Mouse (Mus musculus) heart, embryonic 16.5 days (tissue): Measurements from ENCODE around the gene Dennd6a. TPM values are rescaled to one million over a fixed set of nuclear protein-coding genes. Genes with fewer than 3 reads are reported as not detected.

ENCODE experiments used
- ATAC-seq: fragments of 200-750 bp; cut with Nextera tagmentation; replicated peaks from 2 replicates; pipeline ENCODE4 v1.8.0; 2017; ENCODE audit warnings: moderate number of reproducible peaks; ENCODE audit not compliant: insufficient read depth, low FRiP score; ENCODE audit errors: extremely low read depth
- H3K27ac ChIP-seq: fragments of 300-500 bp; sonication (generic); 2 replicates; pipeline ENCODE4 v1.5.1; 2014; ENCODE audit warnings: mild to moderate bottlenecking, low read length, control low read depth, moderate library complexity
- H3K27me3 ChIP-seq: fragments of 300-500 bp; sonication (generic); 2 replicates; pipeline ENCODE4 v1.6.1; 2014; ENCODE audit warnings: low read length, mixed read lengths; ENCODE audit not compliant: control insufficient read depth, insufficient read depth
- H3K36me3 ChIP-seq: fragments of 300-500 bp; sonication (generic); 2 replicates; pipeline ENCODE4 v1.6.1; 2014; ENCODE audit not compliant: control insufficient read depth, insufficient read depth
- H3K4me1 ChIP-seq: fragments of 300-500 bp; sonication (generic); 2 replicates; pipeline ENCODE4 v1.6.1; 2014; ENCODE audit warnings: low read length, mixed read lengths; ENCODE audit not compliant: control insufficient read depth, insufficient read depth
- H3K4me2 ChIP-seq: fragments of 300-500 bp; sonication (generic); 2 replicates; pipeline ENCODE4 v1.6.1; 2014; ENCODE audit warnings: low read depth, mild to moderate bottlenecking, control low read depth, low read length
- H3K4me3 ChIP-seq: fragments of 300-500 bp; sonication (generic); 2 replicates; pipeline ENCODE4 v1.5.1; 2014; ENCODE audit warnings: mild to moderate bottlenecking, control low read depth, low read length
- H3K9ac ChIP-seq: fragments of 300-500 bp; sonication (generic); 2 replicates; pipeline ENCODE4 v1.6.1; 2014; ENCODE audit warnings: low read length, control low read depth
- H3K9me3 ChIP-seq: fragments of 300-500 bp; sonication (generic); replicated peaks from 2 replicates; pipeline ENCODE4 v1.6.1; 2016; ENCODE audit warnings: low read length; ENCODE audit not compliant: control insufficient read depth
- WGBS: fragments of 180-500 bp; shearing (Covaris S2); extraction: QIAGEN DNeasy Blood & Tissue Kit; methylation state at CpG from one replicate; pipeline ENCODE4 v1.1.7; 2014; 5-methylcytosine and 5-hydroxymethylcytosine counted together
- polyA plus RNA-seq: library from polyadenylated mRNA; unstranded; fragments of >200 nt; fragmentation: Nextera tagmentation; extraction: Ambion mirVana; gene quantifications from 2 replicates; pipeline ENCODE4 v1.2.1, GENCODE M21; 2015

The Dennd6a gene
- polyA plus RNA-seq, 1 experiment from 2014 or later, result 21.3 TPM

GRCm38 (mm10) chr14:26647811-26648210, 74.2 kb downstream of the Dennd6a start:
- WGBS, result 51% methylated on average over 2 of the region's 2 CpGs
- Histone ChIP-seq H3K27me3 (no peaks in the 10 kb centered on the region), H3K4me2 (no peak overlapping the region), H3K4me3 (no peak overlapping the region), H3K9me3 (no peaks in the 10 kb centered on the region), H3K9ac (no peak overlapping the region), H3K4me1 (peaks cover 21% of the 10 kb centered on the region), H3K27ac (no peak overlapping the region), H3K36me3 (peaks cover 8% of the 10 kb centered on the region)
- ATAC-seq, result no peak

GRCm38 (mm10) chr14:26651901-26652300, 78.2 kb downstream of the Dennd6a start:
- ATAC-seq, result no peak
- Histone ChIP-seq H3K4me2 (no peak overlapping the region), H3K27ac (no peak overlapping the region), H3K4me1 (peaks cover 6% of the 10 kb centered on the region; the same call in 1 of the 2 replicates), H3K4me3 (no peak overlapping the region), H3K27me3 (no peaks in the 10 kb centered on the region), H3K9me3 (no peaks in the 10 kb centered on the region), H3K9ac (no peak overlapping the region), H3K36me3 (peaks cover 32% of the 10 kb centered on the region)

- H3K4me2 ChIP-seq, result no peak overlapping the region
- H3K4me3 ChIP-seq, result no peak overlapping the region
- peaks cover 30% of the 10 kb centered on the region for H3K36me3 ChIP-seq
- H3K9ac ChIP-seq, result no peak overlapping the region
- ATAC-seq, result no peak
- no peaks in the 10 kb centered on the region for H3K27me3 ChIP-seq
- H3K4me1 ChIP-seq, result no peaks in the 10 kb centered on the region
- no peak overlapping the region for H3K27ac ChIP-seq
- H3K9me3 ChIP-seq, result no peaks in the 10 kb centered on the region
Observed at GRCm38 (mm10) chr14:26658178-26658577, 84.5 kb downstream of the Dennd6a start.

DNA sequence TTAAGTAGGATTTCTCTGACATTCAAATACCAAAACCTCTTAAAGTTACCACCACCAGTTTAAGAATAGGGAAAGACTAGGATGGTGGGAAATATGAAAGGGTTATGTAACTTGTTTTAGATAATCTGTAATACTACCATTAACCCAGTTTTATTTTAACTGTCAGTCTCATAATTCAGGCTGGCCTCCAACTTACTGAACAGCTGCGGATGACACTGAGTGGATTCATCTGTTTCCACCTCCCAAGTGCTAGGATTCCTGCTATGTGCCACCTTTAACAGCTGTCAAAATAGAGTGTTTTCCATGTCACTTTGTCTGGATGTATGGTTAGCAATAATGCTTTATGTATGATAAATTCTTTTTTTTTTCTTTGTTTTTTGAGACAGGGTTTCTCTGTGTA, 86.6 kb downstream of the Dennd6a start:
- no peak overlapping the region for H3K4me3 ChIP-seq
- no peaks in the 10 kb centered on the region for H3K9me3 ChIP-seq
- no peaks in the 10 kb centered on the region for H3K4me1 ChIP-seq
- peaks cover 22% of the 10 kb centered on the region for H3K36me3 ChIP-seq
- whole genome bisulfite sequencing, result 90% methylated on average over 1 of the region's 1 CpGs
- no peak overlapping the region for H3K4me2 ChIP-seq
- no peak overlapping the region for H3K27ac ChIP-seq
- H3K9ac ChIP-seq, result no peak overlapping the region
- no peaks in the 10 kb centered on the region for H3K27me3 ChIP-seq
- no peak for ATAC-seq

DNA sequence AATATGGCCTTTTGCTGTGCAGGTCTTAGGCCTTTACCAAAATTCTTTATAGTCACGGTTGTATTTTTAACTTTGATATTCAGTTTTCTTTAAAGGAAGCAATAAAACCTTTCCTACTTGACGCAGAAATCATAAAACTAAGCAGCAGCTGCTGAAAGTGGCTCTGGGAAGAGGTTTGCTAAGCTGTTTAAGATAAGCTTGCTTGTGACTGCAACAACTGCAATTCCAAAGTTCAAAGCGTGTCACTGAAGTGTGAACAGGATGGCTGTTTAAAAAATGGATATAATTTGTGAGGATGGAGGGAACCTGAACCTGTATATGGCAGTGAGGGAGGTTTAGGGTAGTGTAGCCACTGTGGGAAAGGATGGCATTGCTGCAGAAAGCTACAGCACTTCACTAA, 88.4 kb downstream of the Dennd6a start:
- H3K9ac ChIP-seq, result no peak overlapping the region
- H3K27me3 ChIP-seq, result no peaks in the 10 kb centered on the region
- H3K9me3 ChIP-seq, result no peaks in the 10 kb centered on the region
- H3K4me2 ChIP-seq, result no peak overlapping the region
- H3K4me1 ChIP-seq, result peaks cover 4% of the 10 kb centered on the region
- WGBS, result 51% methylated on average over 3 of the region's 3 CpGs
- H3K4me3 ChIP-seq, result no peak overlapping the region
- H3K36me3 ChIP-seq, result peaks cover 15% of the 10 kb centered on the region
- H3K27ac ChIP-seq, result no peak overlapping the region
- no peak for ATAC-seq

- Histone ChIP-seq H3K27ac (no peak overlapping the region), H3K27me3 (no peaks in the 10 kb centered on the region), H3K4me2 (no peak overlapping the region), H3K4me1 (peaks cover 6% of the 10 kb centered on the region), H3K4me3 (no peak overlapping the region), H3K36me3 (peaks cover 11% of the 10 kb centered on the region), H3K9ac (no peak overlapping the region), H3K9me3 (no peaks in the 10 kb centered on the region)
- WGBS, result 66% methylated on average over 2 of the region's 2 CpGs
- no peak for ATAC-seq
Observed at GRCm38 (mm10) chr14:26662488-26662887, 88.8 kb downstream of the Dennd6a start.

GRCm38 (mm10) chr14:26663851-26664250, 90.2 kb downstream of the Dennd6a start:
- H3K27me3 ChIP-seq, result no peaks in the 10 kb centered on the region
- H3K36me3 ChIP-seq, result peaks cover 9% of the 10 kb centered on the region
- ATAC-seq, result no peak
- H3K4me3 ChIP-seq, result no peak overlapping the region
- H3K4me1 ChIP-seq, result peaks cover 12% of the 10 kb centered on the region
- no peak overlapping the region for H3K27ac ChIP-seq
- H3K9me3 ChIP-seq, result no peaks in the 10 kb centered on the region
- 92% methylated on average over 2 of the region's 2 CpGs for WGBS
- no peak overlapping the region for H3K4me2 ChIP-seq
- no peak overlapping the region for H3K9ac ChIP-seq

DNA sequence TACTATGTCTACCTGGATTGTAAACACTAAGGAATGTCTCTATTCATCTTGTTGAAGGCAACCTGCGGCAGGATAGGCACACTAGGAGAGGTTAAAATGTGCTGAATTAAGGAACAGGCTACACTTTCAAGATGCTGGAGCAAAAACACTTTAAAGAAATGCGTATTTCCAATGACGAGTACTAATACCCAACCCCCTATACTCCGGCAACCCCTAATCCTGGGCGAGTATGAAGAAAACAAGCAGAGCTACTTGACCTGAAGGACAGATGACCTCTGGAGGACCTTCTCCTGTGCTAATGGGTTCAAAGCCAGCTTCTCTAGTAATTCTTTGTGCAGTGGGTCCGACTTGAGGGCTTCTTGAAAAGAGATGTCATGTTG, 94.3 kb downstream of the Dennd6a start:
- Histone ChIP-seq H3K9ac (peak overlapping the region; percentile 91), H3K4me2 (peak overlapping the region; percentile 80), H3K27ac (peak overlapping the region; percentile 92; the same call in 1 of the 2 replicates), H3K4me3 (peak overlapping the region; percentile 85), H3K4me1 (peaks cover 17% of the 10 kb centered on the region), H3K9me3 (no peaks in the 10 kb centered on the region), H3K27me3 (no peaks in the 10 kb centered on the region), H3K36me3 (peaks cover 9% of the 10 kb centered on the region)
- WGBS, result 17% methylated on average over 6 of the region's 6 CpGs
- ATAC-seq, result no peak

GRCm38 (mm10) chr14:26668371-26669291, 95.0 kb downstream of the Dennd6a start:
- no peaks in the 10 kb centered on the region for H3K9me3 ChIP-seq
- no peaks in the 10 kb centered on the region for H3K27me3 ChIP-seq
- H3K4me1 ChIP-seq, result peaks cover 17% of the 10 kb centered on the region
- H3K36me3 ChIP-seq, result peaks cover 9% of the 10 kb centered on the region
- peak overlapping the region; percentile 91 for H3K9ac ChIP-seq
- WGBS, result under 1% methylated on average over 73 of the region's 73 CpGs
- ATAC-seq, result peak; percentile 18
- peak overlapping the region; percentile 92 for H3K27ac ChIP-seq
- H3K4me3 ChIP-seq, result peak overlapping the region; percentile 85
- peak overlapping the region; percentile 80 for H3K4me2 ChIP-seq
